Mouse (Mus musculus) bone marrow macrophage, adult 2 months (primary cell): ENCODE results near the gene Glcci1. TPM values are rescaled to one million over a fixed set of nuclear protein-coding genes. Genes with fewer than 3 reads are reported as not detected.
A peak's percentile ranks its signal among the peaks of the same experiment; 100 is the strongest.

Experiments used
- H3K27ac ChIP-seq: 2 replicates; pipeline ENCODE4 v1.5.1; 2012; ENCODE audit warnings: low read depth, low read length; ENCODE audit not compliant: insufficient read depth
- H3K4me1 ChIP-seq: 2 replicates; pipeline ENCODE4 v1.6.1; 2012; ENCODE audit warnings: low read length; ENCODE audit not compliant: control insufficient read depth, insufficient read depth
- H3K4me3 ChIP-seq: 2 replicates; pipeline ENCODE4 v1.5.1; 2012; ENCODE audit warnings: mild to moderate bottlenecking, low read length, moderate library complexity; ENCODE audit not compliant: insufficient read depth
- CTCF ChIP-seq: IDR thresholded peaks from 2 replicates; pipeline ENCODE4 v1.5.1; 2012; ENCODE audit warnings: low read depth, mild to moderate bottlenecking, low read length, moderate library complexity
- POLR2A ChIP-seq: IDR thresholded peaks from 2 replicates; pipeline ENCODE4 v1.6.1; 2012; ENCODE audit warnings: mild to moderate bottlenecking, low read depth, low read length, borderline replicate concordance
- polyA plus RNA-seq: library from polyadenylated mRNA; stranded (reverse); fragments of >200 nt; gene quantifications from 2 replicates; pipeline ENCODE4 v1.2.4, GENCODE M21; 2012; ENCODE audit not compliant: missing spikeins, insufficient read depth, insufficient read length

Gene Glcci1
- polyA plus RNA-seq = 3.4 and 4.7 TPM in 2 replicates

GRCm38 (mm10) chr6:8509551-8509950 lies at the start of gene Glcci1:
Gene Glcci1, plus strand, starts transcription at chr6:8509600.
- TF ChIP-seq POLR2A (no peak), CTCF (no peak)
- H3K4me3 ChIP-seq = peak within 1 kb of the TSS; percentile 88
- H3K27ac ChIP-seq = peak within 1 kb of the TSS; percentile 73
- H3K4me1 ChIP-seq = peaks cover 4% of the 10 kb centered on the region

- H3K4me3 ChIP-seq = no peak overlapping the region
- no peak overlapping the region for H3K27ac ChIP-seq
- TF ChIP-seq CTCF (no peak), POLR2A (no peak)
- H3K4me1 ChIP-seq = no peaks in the 10 kb centered on the region
Measured at GRCm38 (mm10) chr6:8462447-8462846, 47.0 kb upstream of the Glcci1 start.

- no peaks in the 10 kb centered on the region for H3K4me1 ChIP-seq
- no peak overlapping the region for H3K4me3 ChIP-seq
- H3K27ac ChIP-seq = no peak overlapping the region
- no peak for TF ChIP-seq CTCF
- no peak for TF ChIP-seq POLR2A
Measured at GRCm38 (mm10) chr6:8465388-8465787, 44.0 kb upstream of the Glcci1 start.

- H3K27ac ChIP-seq = no peak overlapping the region
- no peak overlapping the region for H3K4me3 ChIP-seq
- no peak for TF ChIP-seq CTCF
- no peak for TF ChIP-seq POLR2A
- H3K4me1 ChIP-seq = no peaks in the 10 kb centered on the region
Measured at GRCm38 (mm10) chr6:8465985-8466384, 43.4 kb upstream of the Glcci1 start.

GRCm38 (mm10) chr6:8467667-8468337 lies 41.6 kb upstream of the Glcci1 start:
- no peak overlapping the region for H3K27ac ChIP-seq
- H3K4me3 ChIP-seq = no peak overlapping the region
- H3K4me1 ChIP-seq = no peaks in the 10 kb centered on the region
- TF ChIP-seq POLR2A = no peak

GRCm38 (mm10) chr6:8469918-8470317 lies 39.5 kb upstream of the Glcci1 start:
- no peak overlapping the region for H3K27ac ChIP-seq
- no peaks in the 10 kb centered on the region for H3K4me1 ChIP-seq
- no peak for TF ChIP-seq CTCF
- TF ChIP-seq POLR2A = no peak
- H3K4me3 ChIP-seq = no peak overlapping the region

- Histone ChIP-seq H3K27ac (no peak overlapping the region), H3K4me1 (no peaks in the 10 kb centered on the region), H3K4me3 (no peak overlapping the region)
- TF ChIP-seq POLR2A (no peak), CTCF (no peak)
Measured at GRCm38 (mm10) chr6:8472125-8472524, 37.3 kb upstream of the Glcci1 start.

- TF ChIP-seq CTCF (no peak), POLR2A (no peak)
- Histone ChIP-seq H3K4me1 (no peaks in the 10 kb centered on the region), H3K4me3 (no peak overlapping the region), H3K27ac (no peak overlapping the region)
Measured at GRCm38 (mm10) chr6:8472915-8473314, 36.5 kb upstream of the Glcci1 start.

GRCm38 (mm10) chr6:8473498-8473897 lies 35.9 kb upstream of the Glcci1 start:
- no peak overlapping the region for H3K27ac ChIP-seq
- TF ChIP-seq CTCF (no peak), POLR2A (no peak)
- no peak overlapping the region for H3K4me3 ChIP-seq
- H3K4me1 ChIP-seq = no peaks in the 10 kb centered on the region

- TF ChIP-seq CTCF = no peak
- TF ChIP-seq POLR2A = no peak
- Histone ChIP-seq H3K27ac (no peak overlapping the region), H3K4me1 (no peaks in the 10 kb centered on the region), H3K4me3 (no peak overlapping the region)
Measured at GRCm38 (mm10) chr6:8474316-8474715, 35.1 kb upstream of the Glcci1 start.

GRCm38 (mm10) chr6:8474820-8475219 lies 34.6 kb upstream of the Glcci1 start:
- Histone ChIP-seq H3K27ac (no peak overlapping the region), H3K4me3 (no peak overlapping the region), H3K4me1 (no peaks in the 10 kb centered on the region)
- no peak for TF ChIP-seq POLR2A
- TF ChIP-seq CTCF = no peak
